Mouse (Mus musculus): ENCODE data around the gene Maco1. TPM values are rescaled to one million over a fixed set of nuclear protein-coding genes. Genes with fewer than 3 reads are reported as not detected.

The Maco1 gene
- polyA plus RNA-seq, 1 experiment from 2014 or later = 25.5 TPM

DNA sequence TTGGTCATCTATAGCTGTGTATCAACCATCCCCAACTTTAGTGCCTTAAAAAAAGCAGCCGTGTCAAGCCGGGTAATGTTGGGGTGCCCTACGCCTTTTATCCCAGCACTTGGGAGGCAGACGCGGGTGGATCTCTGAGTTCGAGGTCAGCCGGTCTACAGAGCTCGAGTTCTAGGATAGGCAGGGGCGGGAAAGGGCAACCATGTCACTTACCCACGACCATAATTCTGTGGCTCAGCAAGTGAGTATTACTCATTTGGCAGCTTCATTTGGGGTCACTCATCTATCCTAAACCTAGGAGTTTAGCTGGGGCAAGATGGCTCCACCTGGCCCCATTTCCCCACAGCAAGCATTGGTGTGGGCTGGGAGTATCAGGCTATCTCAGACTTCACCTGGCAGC is 14.9 kb upstream of the Maco1 start:
- Histone ChIP-seq H3K9me3 (ENCODE audit: control insufficient read depth, low read length) (no peaks in the 10 kb centered on the region), H3K4me3 (ENCODE audit: control insufficient read depth in 1 of 2, insufficient read depth in 1 of 2, low read depth in 1 of 2, low read length in 2 of 2) (no peak overlapping the region), H3K9ac (ENCODE audit: low read length) (no peak overlapping the region), H3K27me3 (ENCODE audit: control insufficient read depth, insufficient read depth, low read length) (peaks cover 19% of the 10 kb centered on the region), H3K4me1 (ENCODE audit: control insufficient read depth in 2 of 2, insufficient read depth in 2 of 2, low read length in 2 of 2) (peaks cover 10 to 11% of the 10 kb centered on the region in 2 experiments; a peak in 2 of 4 replicates), H3K27ac (replicated peaks in 1 of 2; ENCODE audit: control insufficient read depth in 1 of 2, insufficient read depth in 1 of 2, low read depth in 2 of 2, low read length in 2 of 2) (no peak overlapping the region), H3K36me3 (ENCODE audit: control insufficient read depth, insufficient read depth, low read length) (no peaks in the 10 kb centered on the region), H3K4me2 (ENCODE audit: low read length) (no peak overlapping the region)
- WGBS = 85% methylated on average over 10 of the region's 10 CpGs
- ATAC-seq (ENCODE audit: insufficient number of reproducible peaks, insufficient read depth, low FRiP score, low read depth) = no peak

- Histone ChIP-seq H3K4me1 (ENCODE audit: control insufficient read depth in 2 of 2, insufficient read depth in 2 of 2, low read length in 2 of 2) (peaks cover 10 to 11% of the 10 kb centered on the region in 2 experiments; a peak in 2 of 4 replicates), H3K4me2 (ENCODE audit: low read length) (no peak overlapping the region), H3K9me3 (ENCODE audit: control insufficient read depth, low read length) (no peaks in the 10 kb centered on the region), H3K9ac (ENCODE audit: low read length) (no peak overlapping the region), H3K27ac (replicated peaks in 1 of 2; ENCODE audit: control insufficient read depth in 1 of 2, insufficient read depth in 1 of 2, low read depth in 2 of 2, low read length in 2 of 2) (no peak overlapping the region), H3K27me3 (ENCODE audit: control insufficient read depth, insufficient read depth, low read length) (peaks cover 19% of the 10 kb centered on the region), H3K4me3 (ENCODE audit: control insufficient read depth in 1 of 2, insufficient read depth in 1 of 2, low read depth in 1 of 2, low read length in 2 of 2) (no peak overlapping the region), H3K36me3 (ENCODE audit: control insufficient read depth, insufficient read depth, low read length) (no peaks in the 10 kb centered on the region)
- no peak for ATAC-seq (ENCODE audit: insufficient number of reproducible peaks, insufficient read depth, low FRiP score, low read depth)
- 84% methylated on average over 8 of the region's 8 CpGs for WGBS
Observed at GRCm38 (mm10) chr4:134867661-134868060, 14.5 kb upstream of the Maco1 start.

DNA sequence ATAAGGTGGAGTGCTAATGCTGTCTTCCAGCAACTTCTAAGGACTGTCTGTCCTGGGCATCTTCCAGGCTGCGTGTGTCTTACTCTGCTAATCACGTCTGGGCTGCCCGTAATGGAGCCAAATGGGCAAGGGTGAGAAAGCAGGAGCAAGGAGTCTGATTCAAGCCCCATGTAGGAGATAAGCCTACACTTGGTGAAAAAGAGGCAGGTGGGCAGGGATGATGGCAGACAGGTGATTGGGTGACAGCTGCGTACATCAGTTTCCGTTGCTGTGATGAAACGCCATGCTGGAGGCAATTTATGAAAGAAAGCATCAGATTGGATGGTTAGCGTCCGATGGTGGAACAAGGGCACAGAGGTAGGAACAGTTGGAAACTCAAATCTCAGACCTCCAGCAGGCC is 14.1 kb upstream of the Maco1 start:
- peaks cover 10 to 11% of the 10 kb centered on the region in 2 experiments; a peak in 2 of 4 replicates for H3K4me1 ChIP-seq (ENCODE audit: control insufficient read depth in 2 of 2, insufficient read depth in 2 of 2, low read length in 2 of 2)
- no peak overlapping the region for H3K4me2 ChIP-seq (ENCODE audit: low read length)
- H3K27me3 ChIP-seq (ENCODE audit: control insufficient read depth, insufficient read depth, low read length) = peaks cover 19% of the 10 kb centered on the region
- no peak for ATAC-seq (ENCODE audit: insufficient number of reproducible peaks, insufficient read depth, low FRiP score, low read depth)
- H3K27ac ChIP-seq (replicated peaks in 1 of 2; ENCODE audit: control insufficient read depth in 1 of 2, insufficient read depth in 1 of 2, low read depth in 2 of 2, low read length in 2 of 2) = no peak overlapping the region
- H3K4me3 ChIP-seq (ENCODE audit: control insufficient read depth in 1 of 2, insufficient read depth in 1 of 2, low read depth in 1 of 2, low read length in 2 of 2) = no peak overlapping the region
- no peak overlapping the region for H3K9ac ChIP-seq (ENCODE audit: low read length)
- no peaks in the 10 kb centered on the region for H3K36me3 ChIP-seq (ENCODE audit: control insufficient read depth, insufficient read depth, low read length)
- WGBS = 94% methylated on average over 8 of the region's 8 CpGs
- H3K9me3 ChIP-seq (ENCODE audit: control insufficient read depth, low read length) = no peaks in the 10 kb centered on the region

DNA sequence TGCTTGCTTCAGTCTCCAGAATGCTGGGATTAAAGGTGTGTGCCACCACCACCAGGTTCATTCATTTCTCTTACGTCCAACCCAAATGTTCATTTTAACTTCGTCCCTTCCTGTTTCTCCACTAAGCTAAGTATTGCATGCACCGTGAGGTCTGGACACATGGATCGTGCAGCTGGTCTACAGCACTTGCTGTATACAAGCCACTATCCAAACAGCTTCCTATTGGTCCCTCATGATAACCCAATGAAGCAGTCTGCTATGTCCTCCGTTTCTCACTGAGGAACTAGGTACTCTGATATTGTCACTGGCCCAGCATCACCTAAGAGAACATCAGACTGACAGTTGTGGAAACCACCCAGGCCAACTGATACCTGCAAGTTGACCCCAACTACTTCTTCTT is 12.6 kb upstream of the Maco1 start:
- no peak overlapping the region for H3K4me2 ChIP-seq (ENCODE audit: low read length)
- peaks cover 17% of the 10 kb centered on the region for H3K27me3 ChIP-seq (ENCODE audit: control insufficient read depth, insufficient read depth, low read length)
- H3K4me1 ChIP-seq (ENCODE audit: control insufficient read depth in 2 of 2, insufficient read depth in 2 of 2, low read length in 2 of 2) = peaks cover 10 to 11% of the 10 kb centered on the region in 2 experiments; a peak in 2 of 4 replicates
- no peaks in the 10 kb centered on the region for H3K9me3 ChIP-seq (ENCODE audit: control insufficient read depth, low read length)
- ATAC-seq (ENCODE audit: insufficient number of reproducible peaks, insufficient read depth, low FRiP score, low read depth) = no peak
- no peak overlapping the region for H3K4me3 ChIP-seq (ENCODE audit: control insufficient read depth in 1 of 2, insufficient read depth in 1 of 2, low read depth in 1 of 2, low read length in 2 of 2)
- no peaks in the 10 kb centered on the region for H3K36me3 ChIP-seq (ENCODE audit: control insufficient read depth, insufficient read depth, low read length)
- no peak overlapping the region for H3K27ac ChIP-seq (replicated peaks in 1 of 2; ENCODE audit: control insufficient read depth in 1 of 2, insufficient read depth in 1 of 2, low read depth in 2 of 2, low read length in 2 of 2)
- no peak overlapping the region for H3K9ac ChIP-seq (ENCODE audit: low read length)
- 82% methylated on average over 5 of the region's 5 CpGs for WGBS

- Histone ChIP-seq H3K27me3 (ENCODE audit: control insufficient read depth, insufficient read depth, low read length) (peaks cover 16% of the 10 kb centered on the region), H3K36me3 (ENCODE audit: control insufficient read depth, insufficient read depth, low read length) (no peaks in the 10 kb centered on the region), H3K9me3 (ENCODE audit: control insufficient read depth, low read length) (no peaks in the 10 kb centered on the region), H3K4me1 (ENCODE audit: control insufficient read depth in 2 of 2, insufficient read depth in 2 of 2, low read length in 2 of 2) (peaks cover 8 to 11% of the 10 kb centered on the region in 2 experiments; a peak in 2 of 4 replicates), H3K4me3 (ENCODE audit: control insufficient read depth in 1 of 2, insufficient read depth in 1 of 2, low read depth in 1 of 2, low read length in 2 of 2) (no peak overlapping the region), H3K4me2 (ENCODE audit: low read length) (no peak overlapping the region), H3K27ac (replicated peaks in 1 of 2; ENCODE audit: control insufficient read depth in 1 of 2, insufficient read depth in 1 of 2, low read depth in 2 of 2, low read length in 2 of 2) (no peak overlapping the region), H3K9ac (ENCODE audit: low read length) (no peak overlapping the region)
- WGBS = 63% methylated on average over 6 of the region's 6 CpGs
- ATAC-seq (ENCODE audit: insufficient number of reproducible peaks, insufficient read depth, low FRiP score, low read depth) = no peak
Observed at GRCm38 (mm10) chr4:134865340-134865739, 12.2 kb upstream of the Maco1 start.

DNA sequence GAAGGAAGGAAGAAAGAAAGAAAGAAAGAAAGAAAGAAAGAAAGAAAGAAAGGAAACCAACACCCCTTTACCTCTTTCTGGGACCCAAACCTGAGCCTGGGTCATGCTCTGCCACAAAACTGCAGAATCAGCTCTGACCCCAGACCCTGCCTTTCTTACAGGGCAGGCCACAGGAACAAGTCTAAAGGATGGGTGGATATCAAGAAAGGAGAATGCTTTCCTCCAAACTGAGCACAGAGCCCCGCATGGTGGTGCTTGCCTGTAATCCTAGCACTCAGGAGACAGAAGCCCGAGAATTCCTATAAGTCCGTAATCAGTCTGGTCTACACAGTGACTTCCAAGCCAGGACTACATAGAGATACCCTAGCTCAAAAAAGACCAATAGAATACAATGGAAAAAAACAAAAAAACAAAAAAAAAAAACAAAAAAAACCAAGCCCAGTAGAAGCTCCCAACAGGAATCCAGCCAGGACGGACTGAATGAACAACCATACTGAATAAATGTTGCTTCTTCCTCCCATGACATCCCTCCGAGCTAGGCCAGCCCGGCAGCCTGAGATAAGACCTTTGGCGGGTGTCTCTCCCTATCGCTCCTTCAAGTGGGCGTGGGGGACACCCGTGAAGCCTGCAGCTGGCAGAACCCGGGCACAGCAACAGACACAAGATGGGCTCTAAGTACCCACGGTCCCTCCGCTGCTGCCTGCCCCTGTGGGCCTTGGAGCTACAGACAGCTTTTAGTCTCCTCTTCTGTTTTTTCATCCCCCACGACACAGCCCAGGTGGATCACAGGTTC is 11.0 kb upstream of the Maco1 start, which contains the start of gene Rhd:
Gene Rhd (plus strand): TSS at position 600 of the 793 bp plus-strand sequence.
- ATAC-seq (ENCODE audit: insufficient number of reproducible peaks, insufficient read depth, low FRiP score, low read depth) = no peak
- H3K27ac ChIP-seq (replicated peaks in 1 of 2; ENCODE audit: control insufficient read depth in 1 of 2, insufficient read depth in 1 of 2, low read depth in 2 of 2, low read length in 2 of 2) = no peak within 1 kb of the TSS
- no peak within 1 kb of the TSS for H3K4me3 ChIP-seq (ENCODE audit: control insufficient read depth in 1 of 2, insufficient read depth in 1 of 2, low read depth in 1 of 2, low read length in 2 of 2)

DNA sequence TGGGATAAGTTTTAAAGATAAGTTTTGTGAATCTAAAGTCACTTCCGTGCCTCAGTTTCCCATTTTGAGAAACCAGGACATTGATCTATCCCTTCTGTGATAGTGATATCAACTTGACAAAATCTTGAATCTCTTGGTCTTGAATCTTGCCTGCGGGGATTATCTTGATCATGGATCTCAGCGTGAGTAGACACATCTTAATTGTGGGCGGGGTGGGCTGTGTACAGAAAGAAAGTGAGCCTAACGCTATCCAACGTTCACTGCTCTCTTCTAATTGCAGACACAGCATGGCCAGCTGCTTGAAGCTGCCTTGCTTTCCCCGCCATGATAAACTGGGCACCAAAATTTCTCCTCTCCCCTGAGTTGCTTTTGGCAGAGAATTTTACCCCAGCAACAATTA is 9.9 kb upstream of the Maco1 start:
- no peak overlapping the region for H3K4me2 ChIP-seq (ENCODE audit: low read length)
- H3K27me3 ChIP-seq (ENCODE audit: control insufficient read depth, insufficient read depth, low read length) = peaks cover 3% of the 10 kb centered on the region; the same call in 1 of the 2 replicates
- H3K4me3 ChIP-seq (ENCODE audit: control insufficient read depth in 1 of 2, insufficient read depth in 1 of 2, low read depth in 1 of 2, low read length in 2 of 2) = no peak overlapping the region
- H3K36me3 ChIP-seq (ENCODE audit: control insufficient read depth, insufficient read depth, low read length) = no peaks in the 10 kb centered on the region
- no peak overlapping the region for H3K27ac ChIP-seq (replicated peaks in 1 of 2; ENCODE audit: control insufficient read depth in 1 of 2, insufficient read depth in 1 of 2, low read depth in 2 of 2, low read length in 2 of 2)
- H3K4me1 ChIP-seq (ENCODE audit: control insufficient read depth in 2 of 2, insufficient read depth in 2 of 2, low read length in 2 of 2) = peaks cover 0 to 3% of the 10 kb centered on the region in 2 experiments; a peak in 1 of 4 replicates
- no peak overlapping the region for H3K9ac ChIP-seq (ENCODE audit: low read length)
- no peak for ATAC-seq (ENCODE audit: insufficient number of reproducible peaks, insufficient read depth, low FRiP score, low read depth)
- H3K9me3 ChIP-seq (ENCODE audit: control insufficient read depth, low read length) = no peaks in the 10 kb centered on the region
- WGBS = 78% methylated on average over 7 of the region's 7 CpGs

More for the DNA sequence above, 11.0 kb upstream of the Maco1 start, which contains the start of gene Rhd:
- Histone ChIP-seq H3K4me2 (ENCODE audit: low read length) (no peak within 1 kb of the TSS), H3K27me3 (ENCODE audit: control insufficient read depth, insufficient read depth, low read length) (peaks cover 14% of the 10 kb centered on the region), H3K4me1 (ENCODE audit: control insufficient read depth in 2 of 2, insufficient read depth in 2 of 2, low read length in 2 of 2) (peaks cover 2 to 3% of the 10 kb centered on the region in 2 experiments; a peak in 2 of 4 replicates), H3K9ac (ENCODE audit: low read length) (no peak within 1 kb of the TSS), H3K9me3 (ENCODE audit: control insufficient read depth, low read length) (no peaks in the 10 kb centered on the region), H3K36me3 (ENCODE audit: control insufficient read depth, insufficient read depth, low read length) (no peaks in the 10 kb centered on the region)
- WGBS = 35% methylated on average over 14 of the region's 14 CpGs

Measured in heart, embryonic 14.5 days (tissue).